Mouse (Mus musculus) myocyte (in vitro differentiated cells): Measurements from ENCODE around the gene Ptprcap.

Experiments
- MAX ChIP-seq: IDR thresholded peaks from one replicate; pipeline ENCODE4 v1.6.1; 2011; ENCODE audit warnings: low read depth, mild to moderate bottlenecking, control low read depth
- MYOG ChIP-seq, 3 experiments: IDR thresholded peaks; one replicate each; pipeline ENCODE4 v1.6.1; 2011; ENCODE audit warnings: control low read depth in 2 of 3, low read depth in 2 of 3, mild to moderate bottlenecking in 2 of 3; ENCODE audit not compliant: insufficient read length in 2 of 3, control insufficient read depth in 1 of 3, insufficient read depth in 1 of 3
- POLR2A ChIP-seq: IDR thresholded peaks from one replicate; pipeline ENCODE4 v1.6.1; 2011; ENCODE audit warnings: low read depth, mild to moderate bottlenecking, control low read depth, moderate library complexity; ENCODE audit not compliant: insufficient read length
- POLR2AphosphoS2 ChIP-seq: IDR thresholded peaks from one replicate; pipeline ENCODE4 v1.6.1; 2011; ENCODE audit warnings: low read depth, control low read depth; ENCODE audit not compliant: insufficient read length
- TCF12 ChIP-seq: IDR thresholded peaks from one replicate; pipeline ENCODE4 v1.6.1; 2011; ENCODE audit warnings: mild to moderate bottlenecking, control low read depth; ENCODE audit not compliant: poor library complexity, insufficient read depth, severe bottlenecking
- USF1 ChIP-seq: IDR thresholded peaks from one replicate; pipeline ENCODE4 v1.6.1; 2011; ENCODE audit warnings: low read depth, mild to moderate bottlenecking, control low read depth, moderate library complexity

DNA sequence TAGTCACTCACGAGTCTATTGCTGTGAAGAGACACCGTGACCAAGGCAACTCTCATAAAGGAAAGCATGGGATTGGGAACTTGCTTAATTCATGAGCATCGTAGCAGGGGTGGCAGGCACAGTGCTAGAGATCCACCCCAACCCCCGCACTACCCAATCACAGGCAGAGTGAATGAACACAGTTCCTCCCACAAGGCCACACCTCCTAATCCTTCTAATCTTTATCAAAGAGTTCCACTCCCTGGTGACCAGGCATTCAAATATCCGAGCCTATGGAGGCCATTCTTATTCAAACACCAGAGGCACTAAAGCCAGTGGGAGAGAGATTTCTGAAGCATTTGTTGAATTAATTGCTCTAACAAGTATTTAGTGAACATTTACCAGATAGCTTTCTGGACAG is 7.5 kb upstream of the Ptprcap start:
- no peak for TF ChIP-seq POLR2AphosphoS2
- no peak for TF ChIP-seq POLR2A
- TF ChIP-seq USF1: no peak
- no peak for TF ChIP-seq MAX
- TF ChIP-seq TCF12: no peak
- no peak for TF ChIP-seq MYOG (IDR thresholded peaks at IDR 0.05; ENCODE audit: control insufficient read depth in 1 of 3, insufficient read depth in 1 of 3, insufficient read length in 2 of 3, low read depth in 2 of 3)
